Mouse (Mus musculus) WW6 (cell line): Measurements from ENCODE around the gene Szrd1.

Source experiments
- DNase-seq: peaks from one replicate; pipeline ENCODE4 v3.0.0-alpha.2; 2013; ENCODE audit warnings: low read depth, low spot score

Gene Szrd1

DNA sequence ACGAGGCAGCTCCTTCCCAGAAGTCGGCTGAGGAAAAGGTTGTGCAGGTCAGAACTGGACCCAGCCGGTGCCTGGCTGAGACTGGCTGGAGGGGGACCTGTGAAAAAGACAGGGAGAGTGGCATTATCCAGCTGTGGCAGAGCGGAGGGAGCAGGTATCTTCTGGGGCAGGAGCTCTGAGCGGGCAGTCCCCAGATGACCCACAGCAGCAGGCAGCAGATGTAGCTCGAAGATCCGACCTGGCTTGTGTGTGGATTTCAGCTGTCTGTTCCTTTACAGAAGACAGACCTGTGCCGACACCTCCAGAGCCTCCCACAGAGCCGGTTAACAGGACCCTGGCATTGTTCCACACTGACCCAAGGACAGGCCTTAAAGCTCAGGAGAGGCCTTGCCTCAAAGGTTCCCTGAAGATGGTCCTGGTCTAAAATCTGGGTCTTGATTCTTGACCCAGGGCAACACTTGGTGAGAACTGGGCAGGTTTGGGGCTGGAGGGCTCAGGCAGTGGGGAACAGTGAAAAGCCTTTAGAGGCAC lies 72.0 kb downstream of the Szrd1 start:
- no peak for DNase-seq

- no peak for DNase-seq
Observed at GRCm38 (mm10) chr4:141066709-141067515, 72.7 kb downstream of the Szrd1 start.

DNA sequence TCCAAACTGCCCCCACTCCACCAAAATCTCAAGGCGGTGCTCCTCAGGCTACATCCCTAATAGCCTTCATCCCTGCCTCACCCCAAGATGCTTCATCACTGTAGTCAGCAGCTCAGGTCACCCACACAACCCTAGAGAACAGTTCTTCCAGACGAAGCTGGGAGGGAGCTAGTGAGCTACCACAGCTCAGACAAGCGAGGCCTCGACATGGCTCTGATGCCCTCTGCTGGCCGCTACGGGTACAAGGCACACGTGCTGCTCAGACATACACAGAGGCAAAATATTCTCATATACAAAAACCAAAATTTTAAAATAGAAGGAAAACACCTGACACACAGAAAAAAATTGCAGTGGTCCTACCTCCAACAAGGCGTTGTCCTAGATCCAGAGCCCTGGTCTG lies 74.5 kb downstream of the Szrd1 start:
- no peak for DNase-seq

DNA sequence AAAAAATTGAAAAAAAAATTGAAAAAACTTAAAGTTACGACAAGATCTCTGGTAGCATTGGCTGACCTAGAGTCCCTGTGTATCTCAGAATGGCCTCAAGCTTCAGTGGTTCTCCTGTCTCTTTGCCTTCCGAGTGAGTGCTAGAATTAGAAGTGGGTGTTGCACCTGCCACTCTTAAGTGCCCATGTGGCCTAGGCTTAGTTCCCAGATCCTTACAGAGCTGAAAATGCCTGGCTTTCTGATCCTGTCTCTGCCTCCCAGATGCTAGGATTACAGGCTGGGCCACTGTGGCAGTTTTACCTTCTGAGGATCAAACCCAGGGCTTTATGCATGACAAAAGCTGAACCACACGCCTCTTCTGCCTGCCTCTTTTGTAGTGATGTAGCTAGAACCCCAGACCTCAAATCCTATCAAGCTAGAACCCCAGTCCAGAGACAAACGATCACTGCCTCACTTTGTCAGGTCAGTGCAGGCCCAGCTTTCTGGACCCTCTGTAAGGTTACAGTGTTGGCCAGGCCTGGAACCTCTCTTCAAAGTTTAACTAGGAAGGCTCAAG lies 75.4 kb downstream of the Szrd1 start:
- DNase-seq: no peak
